Mouse (Mus musculus) neural tube, embryonic 14.5 days (tissue): ENCODE results near the gene Arid1b. TPM values are rescaled to one million over a fixed set of nuclear protein-coding genes. Genes with fewer than 3 reads are reported as not detected.
A peak's percentile ranks its signal among the peaks of the same experiment; 100 is the strongest.

Experiments
- ATAC-seq: fragments of 200-750 bp; cut with Nextera tagmentation; 2 replicates; pipeline ENCODE4 v1.8.0; 2017; ENCODE audit warnings: low read depth, mild to moderate bottlenecking, moderate TSS enrichment, moderate library complexity
- H3K27ac ChIP-seq: fragments of 300-500 bp; sonication (generic); 2 replicates; pipeline ENCODE4 v1.5.1; 2014; ENCODE audit warnings: low read depth, mild to moderate bottlenecking, control low read depth, low read length, moderate library complexity, mixed read lengths
- H3K27me3 ChIP-seq: fragments of 300-500 bp; sonication (generic); 2 replicates; pipeline ENCODE4 v1.6.1; 2014; ENCODE audit warnings: low read length; ENCODE audit not compliant: control insufficient read depth, insufficient read depth
- H3K36me3 ChIP-seq: fragments of 300-500 bp; sonication (generic); 2 replicates; pipeline ENCODE4 v1.6.1; 2014; ENCODE audit warnings: low read length, mixed read lengths; ENCODE audit not compliant: control insufficient read depth, insufficient read depth
- H3K4me1 ChIP-seq: fragments of 300-500 bp; sonication (generic); 2 replicates; pipeline ENCODE4 v1.6.1; 2014; ENCODE audit warnings: low read length; ENCODE audit not compliant: control insufficient read depth, insufficient read depth
- H3K4me2 ChIP-seq: fragments of 300-500 bp; sonication (generic); 2 replicates; pipeline ENCODE4 v1.6.1; 2014; ENCODE audit warnings: mild to moderate bottlenecking, low read depth, low read length, control low read depth
- H3K4me3 ChIP-seq: fragments of 300-500 bp; sonication (generic); 2 replicates; pipeline ENCODE4 v1.5.1; 2014; ENCODE audit warnings: low read depth, low read length, control low read depth, mixed read lengths
- H3K9ac ChIP-seq: fragments of 300-500 bp; sonication (generic); replicated peaks from 2 replicates; pipeline ENCODE4 v1.6.1; 2014; ENCODE audit warnings: low read depth, mild to moderate bottlenecking, control low read depth, low read length, mixed read lengths
- H3K9me3 ChIP-seq: fragments of 300-500 bp; sonication (generic); 2 replicates; pipeline ENCODE4 v1.6.1; 2016; ENCODE audit warnings: low read length; ENCODE audit not compliant: control insufficient read depth
- WGBS: fragments of 180-500 bp; shearing (Covaris S2); extraction: QIAGEN DNeasy Blood & Tissue Kit; methylation state at CpG from one replicate; pipeline ENCODE4 v1.1.7; 2014; 5-methylcytosine and 5-hydroxymethylcytosine counted together
- polyA plus RNA-seq: library from polyadenylated mRNA; unstranded; fragments of >200 nt; fragmentation: Nextera tagmentation; extraction: Ambion mirVana; gene quantifications from 2 replicates; pipeline ENCODE4 v1.2.1, GENCODE M21; 2014

The Arid1b gene
- polyA plus RNA-seq, 1 experiment from 2014 or later = 22.2 TPM

- Histone ChIP-seq H3K36me3 (0 out of 2 replicates have a peak, but pooled peaks cover 4% of the 10 kb centered on the region), H3K4me3 (no peak overlapping the region), H3K9ac (no peak overlapping the region), H3K27me3 (no peaks in the 10 kb centered on the region), H3K9me3 (no peaks in the 10 kb centered on the region), H3K4me2 (no peak overlapping the region), H3K4me1 (peaks cover 30% of the 10 kb centered on the region), H3K27ac (no peak overlapping the region)
- ATAC-seq = no peak
- 69% methylated on average over 5 of the region's 5 CpGs for WGBS
Observed at GRCm38 (mm10) chr17:5298891-5299559, 304.9 kb downstream of the Arid1b start.

- Histone ChIP-seq H3K27me3 (no peaks in the 10 kb centered on the region), H3K36me3 (peaks cover 12% of the 10 kb centered on the region), H3K4me1 (peaks cover 4% of the 10 kb centered on the region; the same call in 1 of the 2 replicates), H3K4me3 (no peak overlapping the region), H3K27ac (no peak overlapping the region), H3K4me2 (no peak overlapping the region), H3K9ac (no peak overlapping the region), H3K9me3 (no peaks in the 10 kb centered on the region)
- no peak for ATAC-seq
- 74% methylated on average over 11 of the region's 11 CpGs for WGBS
Observed at GRCm38 (mm10) chr17:5302971-5303746, 309.0 kb downstream of the Arid1b start.

GRCm38 (mm10) chr17:5305783-5306477, 311.8 kb downstream of the Arid1b start:
- H3K27me3 ChIP-seq = no peaks in the 10 kb centered on the region
- H3K9ac ChIP-seq = no peak overlapping the region
- peaks cover 13% of the 10 kb centered on the region for H3K4me1 ChIP-seq
- WGBS = 80% methylated on average over 10 of the region's 10 CpGs
- H3K4me3 ChIP-seq = no peak overlapping the region
- H3K36me3 ChIP-seq = peaks cover 12% of the 10 kb centered on the region
- ATAC-seq = no peak
- H3K27ac ChIP-seq = no peak overlapping the region; the same call in 1 of the 2 replicates
- no peak overlapping the region for H3K4me2 ChIP-seq
- H3K9me3 ChIP-seq = no peaks in the 10 kb centered on the region

- Histone ChIP-seq H3K9ac (no peak overlapping the region), H3K27ac (peak overlapping the region; percentile 48; the same call in 1 of the 2 replicates), H3K27me3 (no peaks in the 10 kb centered on the region), H3K36me3 (peaks cover 15% of the 10 kb centered on the region), H3K4me3 (no peak overlapping the region), H3K9me3 (no peaks in the 10 kb centered on the region), H3K4me1 (peaks cover 17% of the 10 kb centered on the region), H3K4me2 (no peak overlapping the region)
- WGBS = 44% methylated on average over 5 of the region's 5 CpGs
- peak; percentile 41; the same call in 1 of the 2 replicates for ATAC-seq
Observed at GRCm38 (mm10) chr17:5309930-5310329, 315.8 kb downstream of the Arid1b start.

- peak; percentile 31; the same call in 1 of the 2 replicates for ATAC-seq
- Histone ChIP-seq H3K27ac (no peak overlapping the region; the same call in 1 of the 2 replicates), H3K27me3 (no peaks in the 10 kb centered on the region), H3K4me2 (no peak overlapping the region), H3K36me3 (peaks cover 15% of the 10 kb centered on the region), H3K9ac (no peak overlapping the region), H3K4me1 (peaks cover 17% of the 10 kb centered on the region), H3K9me3 (no peaks in the 10 kb centered on the region), H3K4me3 (no peak overlapping the region)
- 56% methylated on average over 11 of the region's 11 CpGs for WGBS
Observed at GRCm38 (mm10) chr17:5310425-5310888, 316.3 kb downstream of the Arid1b start.

- 83% methylated on average over 7 of the region's 7 CpGs for WGBS
- H3K27ac ChIP-seq = no peak overlapping the region; the same call in 1 of the 2 replicates
- H3K36me3 ChIP-seq = peaks cover 9% of the 10 kb centered on the region; the same call in 1 of the 2 replicates
- H3K4me1 ChIP-seq = peaks cover 17% of the 10 kb centered on the region
- H3K4me3 ChIP-seq = no peak overlapping the region
- H3K4me2 ChIP-seq = no peak overlapping the region
- no peak for ATAC-seq
- no peak overlapping the region for H3K9ac ChIP-seq
- H3K27me3 ChIP-seq = no peaks in the 10 kb centered on the region
- no peaks in the 10 kb centered on the region for H3K9me3 ChIP-seq
Observed at GRCm38 (mm10) chr17:5311062-5311461, 316.9 kb downstream of the Arid1b start.

- peaks cover 17% of the 10 kb centered on the region for H3K4me1 ChIP-seq
- no peaks in the 10 kb centered on the region for H3K9me3 ChIP-seq
- H3K9ac ChIP-seq = no peak overlapping the region
- WGBS = 88% methylated on average over 5 of the region's 5 CpGs
- H3K27me3 ChIP-seq = no peaks in the 10 kb centered on the region
- no peak for ATAC-seq
- H3K36me3 ChIP-seq = 0 out of 2 replicates have a peak, but pooled peaks cover 3% of the 10 kb centered on the region
- no peak overlapping the region for H3K4me3 ChIP-seq
- no peak overlapping the region for H3K27ac ChIP-seq
- H3K4me2 ChIP-seq = no peak overlapping the region
Observed at GRCm38 (mm10) chr17:5312307-5312706, 318.2 kb downstream of the Arid1b start.

GRCm38 (mm10) chr17:5314735-5315134, 320.6 kb downstream of the Arid1b start:
- WGBS = 59% methylated on average over 7 of the region's 7 CpGs

More at GRCm38 (mm10) chr17:5314735-5315134, 320.6 kb downstream of the Arid1b start:
- Histone ChIP-seq H3K4me3 (no peak overlapping the region), H3K27me3 (no peaks in the 10 kb centered on the region), H3K4me1 (peaks cover 14% of the 10 kb centered on the region), H3K4me2 (no peak overlapping the region), H3K27ac (no peak overlapping the region), H3K9me3 (no peaks in the 10 kb centered on the region), H3K9ac (no peak overlapping the region), H3K36me3 (peaks cover 10% of the 10 kb centered on the region)
- ATAC-seq = no peak
